Mouse (Mus musculus): Measurements from ENCODE around the gene Nf2. TPM values are rescaled to one million over a fixed set of nuclear protein-coding genes. Genes with fewer than 3 reads are reported as not detected.

Nf2 gene
- polyA plus RNA-seq, 1 experiment from 2014 or later, result 52.1 TPM

GRCm38 (mm10) chr11:4752836-4753235 lies 96.5 kb downstream of the Nf2 start:
- Histone ChIP-seq H3K9me3 (replicated peaks; ENCODE audit: control insufficient read depth, low read length) (no peaks in the 10 kb centered on the region), H3K4me3 (ENCODE audit: low read depth, low read length) (no peak overlapping the region), H3K36me3 (replicated peaks; ENCODE audit: control insufficient read depth, insufficient read depth, low read depth, low read length) (no peaks in the 10 kb centered on the region), H3K27ac (replicated peaks; ENCODE audit: low read depth, low read length) (no peak overlapping the region), H3K4me2 (ENCODE audit: low read depth, low read length) (no peak overlapping the region), H3K4me1 (ENCODE audit: control insufficient read depth, insufficient read depth, low read length) (no peaks in the 10 kb centered on the region), H3K27me3 (ENCODE audit: control insufficient read depth, insufficient read depth, low read length) (peaks cover 23% of the 10 kb centered on the region), H3K9ac (replicated peaks; ENCODE audit: low read length) (no peak overlapping the region)
- no peak for ATAC-seq (replicated peaks; ENCODE audit: insufficient number of reproducible peaks, low FRiP score, low TSS enrichment, low read depth)
- 30% methylated on average over 10 of the region's 10 CpGs for WGBS
- DNase-seq (ENCODE audit: low spot score), result no peak

- Histone ChIP-seq H3K27me3 (ENCODE audit: control insufficient read depth, insufficient read depth, low read length) (peaks cover 48% of the 10 kb centered on the region), H3K27ac (replicated peaks; ENCODE audit: low read depth, low read length) (no peak overlapping the region)
Observed at GRCm38 (mm10) chr11:4750263-4750662, 99.1 kb downstream of the Nf2 start.

GRCm38 (mm10) chr11:4747285-4747684 lies 102.1 kb downstream of the Nf2 start:
- no peak overlapping the region; the same call in 1 of the 2 replicates for H3K9ac ChIP-seq (replicated peaks; ENCODE audit: low read length)
- no peaks in the 10 kb centered on the region for H3K9me3 ChIP-seq (replicated peaks; ENCODE audit: control insufficient read depth, low read length)
- H3K36me3 ChIP-seq (replicated peaks; ENCODE audit: control insufficient read depth, insufficient read depth, low read depth, low read length), result no peaks in the 10 kb centered on the region
- H3K27me3 ChIP-seq (ENCODE audit: control insufficient read depth, insufficient read depth, low read length), result peaks cover 65% of the 10 kb centered on the region
- peak overlapping the region; percentile 98 for H3K4me2 ChIP-seq (ENCODE audit: low read depth, low read length)
- WGBS, result 2% methylated on average over 12 of the region's 12 CpGs
- no peak for ATAC-seq (replicated peaks; ENCODE audit: insufficient number of reproducible peaks, low FRiP score, low TSS enrichment, low read depth)
- H3K27ac ChIP-seq (replicated peaks; ENCODE audit: low read depth, low read length), result no peak overlapping the region
- no peak for DNase-seq (ENCODE audit: low spot score)
- H3K4me1 ChIP-seq (ENCODE audit: control insufficient read depth, insufficient read depth, low read length), result peaks cover 11% of the 10 kb centered on the region
- H3K4me3 ChIP-seq (ENCODE audit: low read depth, low read length), result peak overlapping the region; percentile 49

More at GRCm38 (mm10) chr11:4750263-4750662, 99.1 kb downstream of the Nf2 start:
- DNase-seq (ENCODE audit: low spot score) (peak; percentile 85), ATAC-seq (replicated peaks; ENCODE audit: insufficient number of reproducible peaks, low FRiP score, low TSS enrichment, low read depth) (no peak)
- H3K4me2 ChIP-seq (ENCODE audit: low read depth, low read length), result no peak overlapping the region
- H3K36me3 ChIP-seq (replicated peaks; ENCODE audit: control insufficient read depth, insufficient read depth, low read depth, low read length), result no peaks in the 10 kb centered on the region
- WGBS, result 3% methylated on average over 9 of the region's 9 CpGs
- no peak overlapping the region for H3K9ac ChIP-seq (replicated peaks; ENCODE audit: low read length)
- peaks cover 11% of the 10 kb centered on the region for H3K4me1 ChIP-seq (ENCODE audit: control insufficient read depth, insufficient read depth, low read length)
- no peaks in the 10 kb centered on the region for H3K9me3 ChIP-seq (replicated peaks; ENCODE audit: control insufficient read depth, low read length)
- no peak overlapping the region for H3K4me3 ChIP-seq (ENCODE audit: low read depth, low read length)

GRCm38 (mm10) chr11:4746733-4747132 lies 102.6 kb downstream of the Nf2 start, which contains the start of gene Cabp7:
Cabp7 (minus strand) TSS chr11:4746778.
- Histone ChIP-seq H3K4me1 (ENCODE audit: control insufficient read depth, insufficient read depth, low read length) (peaks cover 11% of the 10 kb centered on the region), H3K27me3 (ENCODE audit: control insufficient read depth, insufficient read depth, low read length) (peaks cover 65% of the 10 kb centered on the region), H3K4me2 (ENCODE audit: low read depth, low read length) (peak within 1 kb of the TSS; percentile 98), H3K27ac (replicated peaks; ENCODE audit: low read depth, low read length) (no peak within 1 kb of the TSS), H3K4me3 (ENCODE audit: low read depth, low read length) (peak within 1 kb of the TSS; percentile 49), H3K36me3 (replicated peaks; ENCODE audit: control insufficient read depth, insufficient read depth, low read depth, low read length) (no peaks in the 10 kb centered on the region), H3K9ac (replicated peaks; ENCODE audit: low read length) (peak within 1 kb of the TSS; percentile 34), H3K9me3 (replicated peaks; ENCODE audit: control insufficient read depth, low read length) (no peaks in the 10 kb centered on the region)
- ATAC-seq (replicated peaks; ENCODE audit: insufficient number of reproducible peaks, low FRiP score, low TSS enrichment, low read depth), result no peak
- peak; percentile 12 for DNase-seq (ENCODE audit: low spot score)
- WGBS, result under 1% methylated on average over 28 of the region's 73 CpGs

- H3K27me3 ChIP-seq (ENCODE audit: control insufficient read depth, insufficient read depth, low read length), result peaks cover 65% of the 10 kb centered on the region
- no peaks in the 10 kb centered on the region for H3K36me3 ChIP-seq (replicated peaks; ENCODE audit: control insufficient read depth, insufficient read depth, low read depth, low read length)
- H3K4me2 ChIP-seq (ENCODE audit: low read depth, low read length), result peak overlapping the region; percentile 98
- H3K27ac ChIP-seq (replicated peaks; ENCODE audit: low read depth, low read length), result no peak overlapping the region
- no peaks in the 10 kb centered on the region for H3K9me3 ChIP-seq (replicated peaks; ENCODE audit: control insufficient read depth, low read length)
- peaks cover 11% of the 10 kb centered on the region for H3K4me1 ChIP-seq (ENCODE audit: control insufficient read depth, insufficient read depth, low read length)
- DNase-seq (ENCODE audit: low spot score) (peak; percentile 37), ATAC-seq (replicated peaks; ENCODE audit: insufficient number of reproducible peaks, low FRiP score, low TSS enrichment, low read depth) (no peak)
- peak overlapping the region; percentile 34 for H3K9ac ChIP-seq (replicated peaks; ENCODE audit: low read length)
- under 1% methylated on average over 31 of the region's 39 CpGs for WGBS
- peak overlapping the region; percentile 49 for H3K4me3 ChIP-seq (ENCODE audit: low read depth, low read length)
Observed at GRCm38 (mm10) chr11:4745969-4746368, 103.4 kb downstream of the Nf2 start.

- Histone ChIP-seq H3K4me3 (ENCODE audit: low read depth, low read length) (no peak overlapping the region), H3K27ac (replicated peaks; ENCODE audit: low read depth, low read length) (no peak overlapping the region), H3K36me3 (replicated peaks; ENCODE audit: control insufficient read depth, insufficient read depth, low read depth, low read length) (no peaks in the 10 kb centered on the region), H3K4me2 (ENCODE audit: low read depth, low read length) (no peak overlapping the region), H3K9ac (replicated peaks; ENCODE audit: low read length) (no peak overlapping the region), H3K9me3 (replicated peaks; ENCODE audit: control insufficient read depth, low read length) (no peaks in the 10 kb centered on the region), H3K4me1 (ENCODE audit: control insufficient read depth, insufficient read depth, low read length) (peaks cover 11% of the 10 kb centered on the region), H3K27me3 (ENCODE audit: control insufficient read depth, insufficient read depth, low read length) (peaks cover 60% of the 10 kb centered on the region)
- no peak for ATAC-seq (replicated peaks; ENCODE audit: insufficient number of reproducible peaks, low FRiP score, low TSS enrichment, low read depth)
- WGBS, result 63% methylated on average over 6 of the region's 6 CpGs
- DNase-seq (ENCODE audit: low spot score), result no peak
Observed at GRCm38 (mm10) chr11:4744691-4745090, 104.6 kb downstream of the Nf2 start.

GRCm38 (mm10) chr11:4740785-4741184 lies 108.6 kb downstream of the Nf2 start:
- ATAC-seq (replicated peaks; ENCODE audit: insufficient number of reproducible peaks, low FRiP score, low TSS enrichment, low read depth) (no peak), DNase-seq (ENCODE audit: low spot score) (no peak)
- WGBS, result 71% methylated on average over 5 of the region's 5 CpGs
- Histone ChIP-seq H3K36me3 (replicated peaks; ENCODE audit: control insufficient read depth, insufficient read depth, low read depth, low read length) (no peaks in the 10 kb centered on the region; the same call in 1 of the 2 replicates), H3K4me3 (ENCODE audit: low read depth, low read length) (no peak overlapping the region), H3K4me2 (ENCODE audit: low read depth, low read length) (no peak overlapping the region), H3K9ac (replicated peaks; ENCODE audit: low read length) (no peak overlapping the region), H3K4me1 (ENCODE audit: control insufficient read depth, insufficient read depth, low read length) (no peaks in the 10 kb centered on the region; the same call in 1 of the 2 replicates), H3K27me3 (ENCODE audit: control insufficient read depth, insufficient read depth, low read length) (peaks cover 22% of the 10 kb centered on the region), H3K9me3 (replicated peaks; ENCODE audit: control insufficient read depth, low read length) (no peaks in the 10 kb centered on the region), H3K27ac (replicated peaks; ENCODE audit: low read depth, low read length) (no peak overlapping the region)

GRCm38 (mm10) chr11:4738719-4739118 lies 110.6 kb downstream of the Nf2 start:
- 92% methylated on average over 16 of the region's 16 CpGs for WGBS
- no peak overlapping the region for H3K27ac ChIP-seq (replicated peaks; ENCODE audit: low read depth, low read length)
- no peak overlapping the region for H3K4me3 ChIP-seq (ENCODE audit: low read depth, low read length)
- H3K4me1 ChIP-seq (ENCODE audit: control insufficient read depth, insufficient read depth, low read length), result no peaks in the 10 kb centered on the region; the same call in 1 of the 2 replicates
- no peak overlapping the region for H3K4me2 ChIP-seq (ENCODE audit: low read depth, low read length)
- no peaks in the 10 kb centered on the region for H3K9me3 ChIP-seq (replicated peaks; ENCODE audit: control insufficient read depth, low read length)
- peaks cover 1% of the 10 kb centered on the region; the same call in 1 of the 2 replicates for H3K27me3 ChIP-seq (ENCODE audit: control insufficient read depth, insufficient read depth, low read length)
- DNase-seq (ENCODE audit: low spot score), result no peak
- H3K36me3 ChIP-seq (replicated peaks; ENCODE audit: control insufficient read depth, insufficient read depth, low read depth, low read length), result no peaks in the 10 kb centered on the region; the same call in 1 of the 2 replicates
- no peak overlapping the region for H3K9ac ChIP-seq (replicated peaks; ENCODE audit: low read length)
- no peak for ATAC-seq (replicated peaks; ENCODE audit: insufficient number of reproducible peaks, low FRiP score, low TSS enrichment, low read depth)
